Mouse (Mus musculus) ES-Bruce4 (cell line): ENCODE data around the gene Gdf5. TPM values are rescaled to one million over a fixed set of nuclear protein-coding genes. Genes with fewer than 3 reads are reported as not detected.
"Not testable (repeated sequence)": the region's sequence is repeated elsewhere in the genome, so short reads cannot be mapped to it uniquely, and the experiment has no call there.

ENCODE experiments used
- H3K27ac ChIP-seq: 2 replicates; pipeline ENCODE4 v1.5.1; 2012; ENCODE audit warnings: low read length, inconsistent platforms; ENCODE audit not compliant: insufficient read depth
- H3K27me3 ChIP-seq: 2 replicates; pipeline ENCODE4 v1.6.1; 2012; ENCODE audit warnings: mild to moderate bottlenecking, low read length, inconsistent platforms; ENCODE audit not compliant: control insufficient read depth, poor library complexity, insufficient read depth, severe bottlenecking
- H3K36me3 ChIP-seq: 2 replicates; pipeline ENCODE4 v1.6.1; 2012; ENCODE audit warnings: inconsistent platforms, mild to moderate bottlenecking, low read length, moderate library complexity; ENCODE audit not compliant: control insufficient read depth, poor library complexity, insufficient read depth, severe bottlenecking
- H3K4me1 ChIP-seq: one replicate; pipeline ENCODE4 v1.8.1; 2011; ENCODE audit warnings: low read length; ENCODE audit not compliant: control insufficient read depth, insufficient read depth
- H3K4me3 ChIP-seq: 2 replicates; pipeline ENCODE4 v1.5.1; 2011; ENCODE audit warnings: low read depth, mild to moderate bottlenecking, low read length
- H3K9ac ChIP-seq: 2 replicates; pipeline ENCODE4 v1.6.1; 2012; ENCODE audit warnings: low read depth, mild to moderate bottlenecking, inconsistent platforms; ENCODE audit not compliant: poor library complexity, severe bottlenecking
- H3K9me3 ChIP-seq: replicated peaks from 2 replicates; pipeline ENCODE4 v1.6.1; 2012; ENCODE audit warnings: mild to moderate bottlenecking, low read length, inconsistent platforms; ENCODE audit not compliant: control insufficient read depth, poor library complexity, insufficient read depth, severe bottlenecking
- CTCF ChIP-seq: IDR thresholded peaks from one replicate; pipeline ENCODE4 v1.8.1; 2011; ENCODE audit warnings: low read depth, low read length
- EP300 ChIP-seq: IDR thresholded peaks from 2 replicates; pipeline ENCODE4 v1.6.1; 2011; ENCODE audit warnings: low read depth, low read length; ENCODE audit not compliant: insufficient read depth
- POLR2A ChIP-seq: IDR thresholded peaks from one replicate; pipeline ENCODE4 v1.8.1; 2011; ENCODE audit warnings: low read length; ENCODE audit not compliant: insufficient read depth
- polyA plus RNA-seq: library from polyadenylated mRNA; stranded (reverse); fragments of >200 nt; gene quantifications from 2 replicates; pipeline ENCODE4 v1.2.4, GENCODE M21; 2011; ENCODE audit warnings: low read depth; ENCODE audit not compliant: missing spikeins, insufficient read depth, insufficient read length

The Gdf5 gene
- polyA plus RNA-seq, 1 experiment, result not detected

DNA sequence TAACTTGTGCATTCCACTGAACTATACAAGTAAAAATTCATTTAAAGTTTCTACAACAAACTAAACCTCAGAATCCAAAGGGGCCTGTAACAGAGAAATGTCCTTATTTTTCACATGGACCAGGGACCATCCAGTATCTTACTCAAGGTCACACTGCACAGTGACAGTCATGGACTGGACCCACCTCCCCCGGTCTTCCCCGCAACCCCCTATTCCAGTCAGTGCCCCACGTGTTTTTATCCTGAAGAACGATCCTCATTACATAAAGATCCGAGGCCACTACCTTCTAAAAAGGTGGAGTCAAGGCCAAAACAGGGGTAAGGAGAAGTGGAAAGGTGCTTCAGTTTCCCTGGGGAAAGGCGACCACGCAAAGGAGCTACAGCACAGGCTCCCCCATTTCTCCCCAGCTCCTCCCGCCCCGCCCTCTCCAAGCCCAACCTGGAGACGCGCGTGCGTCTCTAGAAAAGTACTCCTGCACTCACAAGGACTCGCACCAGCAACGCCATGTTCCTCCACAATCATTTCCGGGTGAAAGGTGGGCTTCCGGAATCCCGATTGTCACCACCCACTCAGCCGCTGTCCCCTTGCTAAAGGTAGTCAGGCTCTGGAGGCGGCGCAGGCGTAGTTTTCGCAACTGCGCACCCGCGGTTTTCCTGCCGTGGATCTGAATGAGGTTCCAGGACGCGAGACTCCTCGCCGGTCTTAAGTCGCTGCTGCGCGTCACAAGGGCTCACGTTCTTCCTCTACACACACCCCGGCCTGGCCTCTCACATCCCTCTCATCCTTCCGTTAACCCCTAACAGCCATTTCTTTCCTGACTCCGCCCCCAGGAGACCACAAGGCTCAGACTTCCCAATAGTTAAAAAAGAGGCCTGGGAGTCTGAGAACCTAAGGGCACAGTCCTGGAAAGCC, 15.4 kb downstream of the Gdf5 start, which contains the start of gene Uqcc1:
Gene Uqcc1, minus strand, starts transcription at position 780 of the 912 bp plus-strand sequence.
- H3K9me3 ChIP-seq, result no peaks in the 10 kb centered on the region
- TF ChIP-seq POLR2A (peak; percentile 41), EP300 (peak; percentile 4; the same call in 1 of the 2 replicates), CTCF (no peak)

DNA sequence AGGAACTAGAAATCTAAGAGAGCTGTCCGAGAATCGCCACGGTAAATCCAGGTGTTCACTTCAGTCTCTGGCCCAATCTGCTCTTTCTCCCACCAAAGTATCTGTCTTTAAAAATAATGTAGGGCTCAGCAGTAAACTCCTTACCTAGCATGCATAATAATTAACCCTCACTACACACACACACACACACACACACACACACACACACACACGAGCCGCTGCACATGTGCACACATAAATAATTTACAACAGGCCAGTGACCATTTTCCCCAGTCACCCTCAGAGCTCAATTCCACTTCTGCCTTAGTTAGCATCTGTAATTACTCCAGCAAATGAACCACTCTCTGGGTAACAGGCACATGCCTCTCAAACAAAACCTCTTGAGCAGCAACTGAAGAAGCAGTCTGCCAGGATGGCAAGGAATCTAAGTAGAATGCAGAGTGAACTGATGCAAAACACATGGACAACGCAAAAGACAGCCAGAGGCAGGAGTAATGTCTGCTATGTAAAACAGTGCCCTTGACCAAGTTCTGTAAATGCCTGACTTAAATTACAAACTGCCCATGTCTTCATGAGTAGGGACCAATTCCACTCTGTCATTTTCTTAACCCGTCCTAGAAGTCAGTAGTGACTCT, 16.3 kb downstream of the Gdf5 start:
- Histone ChIP-seq H3K4me3 (peak overlapping the region; percentile 87), H3K27me3 (no peaks in the 10 kb centered on the region), H3K27ac (peak overlapping the region; percentile 51; the same call in 1 of the 2 replicates), H3K9ac (peak overlapping the region; percentile 71), H3K9me3 (no peaks in the 10 kb centered on the region), H3K36me3 (no peaks in the 10 kb centered on the region), H3K4me1 (no peaks in the 10 kb centered on the region)
- TF ChIP-seq POLR2A, result no peak
- no peak for TF ChIP-seq EP300
- TF ChIP-seq CTCF, result no peak

More for the DNA sequence above, 15.4 kb downstream of the Gdf5 start, which contains the start of gene Uqcc1:
- H3K27me3 ChIP-seq, result no peaks in the 10 kb centered on the region
- H3K4me3 ChIP-seq, result peak within 1 kb of the TSS; percentile 87
- no peaks in the 10 kb centered on the region for H3K4me1 ChIP-seq
- H3K27ac ChIP-seq, result peak within 1 kb of the TSS; percentile 56
- H3K36me3 ChIP-seq, result no peaks in the 10 kb centered on the region
- H3K9ac ChIP-seq, result peak within 1 kb of the TSS; percentile 71

DNA sequence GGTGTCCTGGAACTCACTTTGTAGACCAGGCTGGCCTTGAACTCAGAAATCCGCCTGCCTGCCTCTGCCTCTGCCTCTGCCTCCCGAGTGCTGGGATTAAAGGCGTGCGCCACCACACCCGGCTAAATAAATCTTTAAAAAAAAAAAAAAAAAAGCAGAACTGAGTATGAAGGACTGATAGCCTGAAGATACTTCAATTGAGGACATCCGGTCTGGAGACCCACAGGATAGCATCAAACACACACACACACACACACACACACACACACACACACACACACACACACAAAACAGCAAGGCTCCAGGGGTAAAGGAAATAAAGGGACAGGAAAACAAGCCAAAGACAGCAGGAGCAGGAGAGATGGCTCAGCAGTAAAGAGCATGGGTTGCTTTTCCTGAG, 20.0 kb downstream of the Gdf5 start:
- not testable (repeated sequence) for H3K9ac ChIP-seq, H3K4me1 ChIP-seq, H3K27ac ChIP-seq, H3K36me3 ChIP-seq, H3K27me3 ChIP-seq, H3K4me3 ChIP-seq, H3K9me3 ChIP-seq

DNA sequence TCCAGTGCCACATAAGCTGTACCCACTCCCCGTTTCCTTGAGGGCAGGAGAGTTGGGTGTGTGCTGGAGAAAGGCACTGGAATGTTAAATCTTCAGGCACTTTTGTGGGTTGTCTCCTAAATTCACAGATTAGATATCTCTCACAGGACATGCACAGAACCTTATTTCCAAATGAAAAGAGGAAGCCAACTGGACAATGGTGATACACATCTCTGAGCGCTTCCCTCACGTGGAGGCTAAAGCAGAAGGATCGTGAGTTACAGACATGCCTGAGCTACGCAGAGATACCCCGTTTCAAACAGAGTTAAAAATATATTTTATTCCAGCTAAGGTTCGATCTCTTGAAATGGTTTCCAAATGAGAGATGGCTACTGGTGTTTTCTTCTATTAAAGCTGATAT, 22.0 kb downstream of the Gdf5 start:
- Histone ChIP-seq H3K27ac (no peak overlapping the region), H3K9ac (no peak overlapping the region), H3K4me1 (no peaks in the 10 kb centered on the region), H3K36me3 (peaks cover 7% of the 10 kb centered on the region), H3K4me3 (no peak overlapping the region), H3K9me3 (no peaks in the 10 kb centered on the region), H3K27me3 (no peaks in the 10 kb centered on the region)
- TF ChIP-seq POLR2A, result no peak
- no peak for TF ChIP-seq EP300
- no peak for TF ChIP-seq CTCF

DNA sequence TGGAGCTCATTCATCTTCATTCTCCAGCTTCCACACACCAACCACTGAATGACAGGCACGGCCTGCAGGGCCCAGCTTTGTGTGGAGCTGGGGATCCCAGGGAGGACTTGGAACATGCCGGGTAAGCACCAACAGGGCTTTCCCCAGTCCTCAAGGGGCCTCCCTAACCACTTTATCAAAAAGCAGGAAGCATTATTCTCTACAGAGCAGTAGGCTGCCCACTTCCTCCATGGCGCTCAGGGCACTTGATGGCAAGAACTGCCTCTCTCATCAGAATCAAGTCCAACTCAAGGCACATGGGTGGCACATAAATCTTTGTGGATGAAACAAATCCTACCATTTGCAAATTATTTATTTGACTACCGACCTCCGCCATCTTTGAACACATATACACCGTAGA, 30.5 kb downstream of the Gdf5 start:
- Histone ChIP-seq H3K27ac (no peak overlapping the region), H3K4me3 (no peak overlapping the region), H3K36me3 (peaks cover 20% of the 10 kb centered on the region), H3K9me3 (no peaks in the 10 kb centered on the region), H3K4me1 (no peaks in the 10 kb centered on the region), H3K27me3 (no peaks in the 10 kb centered on the region), H3K9ac (no peak overlapping the region)
- TF ChIP-seq CTCF, result no peak
- no peak for TF ChIP-seq EP300
- TF ChIP-seq POLR2A, result no peak

DNA sequence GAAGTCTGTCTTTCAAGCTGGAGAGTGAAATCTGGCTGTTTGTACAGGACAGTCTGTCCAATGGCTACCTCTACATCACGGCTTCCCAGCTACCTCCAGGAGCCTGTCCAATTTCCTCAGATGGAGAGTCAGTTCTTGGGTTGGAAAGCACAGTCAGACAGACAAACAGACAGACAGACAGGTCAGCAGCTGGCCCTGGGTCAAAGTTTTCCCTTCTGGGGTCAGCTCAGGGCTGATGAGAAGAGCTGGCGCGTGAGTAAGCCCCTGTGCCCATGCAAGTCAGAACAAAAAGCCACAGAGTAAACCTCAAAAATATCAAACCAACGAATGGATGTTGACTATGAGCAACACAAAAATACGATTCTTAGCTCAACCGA, 41.5 kb downstream of the Gdf5 start:
- Histone ChIP-seq H3K9ac (no peak overlapping the region), H3K9me3 (no peaks in the 10 kb centered on the region), H3K36me3 (peaks cover 5% of the 10 kb centered on the region), H3K27ac (no peak overlapping the region), H3K4me1 (no peaks in the 10 kb centered on the region), H3K27me3 (no peaks in the 10 kb centered on the region), H3K4me3 (no peak overlapping the region)
- TF ChIP-seq CTCF, result no peak
- TF ChIP-seq POLR2A, result no peak
- no peak for TF ChIP-seq EP300
